Mouse (Mus musculus): ENCODE data around the gene Rnf145.

Gene Rnf145

GRCm38 (mm10) chr11:44509906-44510305 lies 8.9 kb upstream of the Rnf145 start:
- in situ Hi-C loops (cut with MboI, MseI), result no loop called here

GRCm38 (mm10) chr11:44510371-44510770 lies 8.4 kb upstream of the Rnf145 start:
- in situ Hi-C loops (cut with MboI, MseI), result no loop called here

GRCm38 (mm10) chr11:44512044-44513025 lies 6.4 kb upstream of the Rnf145 start:
- in situ Hi-C loops (cut with MboI, MseI), result no loop called here

GRCm38 (mm10) chr11:44513026-44513422 lies 5.7 kb upstream of the Rnf145 start:
- in situ Hi-C loops (cut with MboI, MseI), result no loop called here

- in situ Hi-C loops (cut with MboI, MseI), result no loop called here
These were observed 4.1 kb upstream of the Rnf145 start for GRCm38 (mm10) chr11:44514666-44515065.

GRCm38 (mm10) chr11:44516362-44516761 lies 2.4 kb upstream of the Rnf145 start:
- in situ Hi-C loops (cut with MboI, MseI), result no loop called here

GRCm38 (mm10) chr11:44517561-44518280 lies 1.0 kb upstream of the Rnf145 start:
- in situ Hi-C loops (cut with MboI, MseI), result no loop called here

GRCm38 (mm10) chr11:44519096-44519949 lies 559 bp downstream of the Rnf145 start:
- in situ Hi-C loops (cut with MboI, MseI), result no loop called here

GRCm38 (mm10) chr11:44519950-44520761 lies 1.4 kb downstream of the Rnf145 start:
- in situ Hi-C loops (cut with MboI, MseI), result no loop called here

GRCm38 (mm10) chr11:44522594-44522993 lies 3.8 kb downstream of the Rnf145 start:
- in situ Hi-C loops (cut with MboI, MseI), result no loop called here

- in situ Hi-C loops (cut with MboI, MseI), result no loop called here
These were observed 7.0 kb downstream of the Rnf145 start for GRCm38 (mm10) chr11:44525765-44526164.

GRCm38 (mm10) chr11:44526654-44527263 lies 8.0 kb downstream of the Rnf145 start:
- in situ Hi-C loops (cut with MboI, MseI), result no loop called here

GRCm38 (mm10) chr11:44528560-44529199 lies 9.9 kb downstream of the Rnf145 start:
- in situ Hi-C loops (cut with MboI, MseI), result no loop called here

GRCm38 (mm10) chr11:44529200-44529599 lies 10.4 kb downstream of the Rnf145 start:
- in situ Hi-C loops (cut with MboI, MseI), result no loop called here

- in situ Hi-C loops (cut with MboI, MseI), result no loop called here
These were observed 11.0 kb downstream of the Rnf145 start for GRCm38 (mm10) chr11:44529716-44530115.

GRCm38 (mm10) chr11:44530382-44530781 lies 11.6 kb downstream of the Rnf145 start:
- in situ Hi-C loops (cut with MboI, MseI), result no loop called here

- in situ Hi-C loops (cut with MboI, MseI), result no loop called here
These were observed 12.1 kb downstream of the Rnf145 start for GRCm38 (mm10) chr11:44530867-44531266.

GRCm38 (mm10) chr11:44531617-44532016 lies 12.9 kb downstream of the Rnf145 start:
- in situ Hi-C loops (cut with MboI, MseI), result no loop called here

- in situ Hi-C loops (cut with MboI, MseI), result no loop called here
These were observed 14.3 kb downstream of the Rnf145 start for GRCm38 (mm10) chr11:44532846-44533781.
